Mouse (Mus musculus): ENCODE measurements around the gene Phc3.

DNA sequence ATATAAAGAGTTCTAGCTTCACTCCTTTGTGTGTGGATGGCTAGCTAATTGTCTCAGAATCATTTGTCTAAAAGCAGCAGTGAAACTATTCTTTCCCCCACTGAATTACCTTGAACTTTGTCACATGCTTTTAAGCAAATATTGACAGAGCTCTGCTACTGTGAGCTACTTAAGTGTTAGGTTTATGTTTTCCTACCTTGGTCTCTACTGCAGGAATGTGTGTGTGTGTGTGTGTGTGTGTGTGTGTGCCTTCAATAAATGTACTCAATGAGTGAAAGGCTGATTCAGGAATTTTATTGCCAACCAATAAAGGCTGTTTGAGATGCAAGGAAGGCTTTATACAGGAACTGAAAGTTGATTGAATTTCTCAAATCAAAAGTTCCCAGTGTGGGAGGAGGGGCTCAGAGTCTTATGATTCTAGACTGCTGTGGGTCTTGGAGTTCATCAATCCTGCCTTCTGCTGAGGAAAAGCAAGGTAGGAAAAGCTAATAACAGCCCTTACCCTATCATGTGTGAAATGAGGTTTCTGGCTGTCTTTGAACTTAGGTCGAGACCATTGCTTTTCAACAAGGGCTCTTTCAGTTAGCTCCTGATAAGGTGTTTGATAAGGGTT, 7.9 kb upstream of the Phc3 start:
- no peak for TF ChIP-seq CTCF (IDR thresholded peaks at IDR 0.05; ENCODE audit: low read depth, low read length)
- TF ChIP-seq POLR2A (IDR thresholded peaks at IDR 0.05; ENCODE audit: borderline replicate concordance, low read depth, low read length) = no peak
